Mouse (Mus musculus) central nervous system, embryonic 18 days (tissue): ENCODE data around the gene 4930407I10Rik. TPM values are rescaled to one million over a fixed set of nuclear protein-coding genes. Genes with fewer than 3 reads are reported as not detected.

ENCODE experiments used
- polyA plus RNA-seq: library from polyadenylated mRNA; depleted of rRNA; stranded (reverse); fragments of >200 nt; gene quantifications from 2 replicates; pipeline ENCODE4 v1.2.3, GENCODE M21; 2012; rRNA removed

The 4930407I10Rik gene
- polyA plus RNA-seq = not detected in 2 replicates

DNA sequence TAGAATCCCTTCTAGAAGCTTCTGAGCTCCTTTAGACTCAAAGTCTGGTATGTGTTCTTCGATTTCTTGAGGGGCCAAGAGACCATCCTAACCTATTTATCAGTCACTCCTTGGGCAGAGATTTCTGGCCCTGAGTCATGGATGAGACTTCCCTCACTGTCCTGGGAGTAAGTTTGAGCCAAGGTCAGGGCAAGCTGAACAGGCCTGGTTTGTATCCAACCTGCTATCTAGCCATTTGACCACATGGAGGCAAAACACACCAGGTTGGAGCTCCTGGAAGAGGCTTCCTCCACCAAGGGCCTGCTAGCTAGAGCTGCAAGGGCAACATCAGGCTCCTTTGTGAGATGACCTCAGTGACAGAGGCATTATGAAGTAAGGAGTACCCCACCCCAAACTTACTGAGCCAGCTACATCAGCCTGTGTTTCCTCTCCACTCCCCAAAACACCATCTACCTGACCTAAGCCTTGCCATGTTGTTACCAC, at the start of gene 4930407I10Rik:
Gene 4930407I10Rik (plus strand): TSS at position 433 of the 483 bp plus-strand sequence.

DNA sequence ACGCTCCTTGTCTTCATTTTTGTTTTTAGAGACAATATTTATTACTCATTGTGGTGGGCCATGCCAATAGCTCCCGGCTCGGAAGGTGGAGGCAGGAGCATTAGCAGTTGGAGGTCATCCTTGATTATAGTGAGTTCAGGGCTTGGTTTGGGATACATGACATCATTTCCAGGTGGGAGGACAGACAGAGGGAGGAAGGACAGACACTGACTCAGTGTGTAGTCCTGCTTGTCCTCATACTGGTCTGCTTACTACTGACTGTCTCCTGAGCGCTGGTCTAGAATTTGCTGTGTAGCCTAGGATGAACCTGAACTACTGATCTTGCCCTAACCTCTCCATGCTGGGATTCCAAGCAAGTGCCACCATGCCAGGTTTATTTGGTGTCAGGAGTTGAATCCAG, 25.2 kb upstream of the 4930407I10Rik start, which contains the start of gene Desi1:
Gene Desi1 (minus strand): TSS at position 101 of the 400 bp plus-strand sequence.

DNA sequence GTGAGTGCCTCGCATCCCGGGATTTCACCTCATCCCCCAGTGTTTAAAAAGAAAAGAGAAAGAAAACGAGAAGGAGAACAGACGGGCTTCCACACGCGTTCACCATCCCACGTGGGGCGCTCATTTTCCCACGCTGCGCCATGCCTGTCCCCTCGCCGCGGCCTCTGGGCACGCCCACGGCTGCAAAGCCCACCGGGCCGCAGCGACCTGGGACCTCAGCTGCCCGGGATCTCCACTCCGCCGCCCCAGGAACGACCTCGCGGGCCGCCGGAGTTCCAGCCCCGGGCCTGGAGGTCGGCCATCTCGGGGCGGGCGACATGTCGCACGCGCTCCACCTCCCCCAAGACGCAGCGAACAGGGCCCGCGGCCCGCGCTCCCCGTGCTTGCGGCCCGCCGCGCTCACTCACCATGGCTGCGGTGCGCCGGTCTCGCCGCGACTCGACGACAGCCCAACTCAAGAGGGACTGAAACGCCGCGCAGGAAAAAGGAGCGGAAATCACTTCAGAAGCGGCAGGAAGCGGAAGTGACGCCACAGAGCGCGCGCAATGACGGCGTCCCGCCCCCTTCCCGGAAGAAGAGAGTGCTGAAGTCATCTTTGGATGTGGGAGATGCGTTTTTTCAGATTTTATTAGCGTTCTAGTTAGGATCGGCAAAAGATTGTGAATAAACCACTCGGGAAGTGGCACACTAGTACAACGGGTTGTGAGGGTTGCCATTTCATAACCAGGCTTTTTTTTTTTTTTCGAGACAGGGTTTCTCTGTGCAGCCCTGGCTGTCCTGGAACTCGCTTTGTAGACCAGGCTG, 11.7 kb upstream of the 4930407I10Rik start, which contains the start of gene Snu13:
Gene Snu13 (minus strand): TSS at position 519 of the 804 bp plus-strand sequence.

DNA sequence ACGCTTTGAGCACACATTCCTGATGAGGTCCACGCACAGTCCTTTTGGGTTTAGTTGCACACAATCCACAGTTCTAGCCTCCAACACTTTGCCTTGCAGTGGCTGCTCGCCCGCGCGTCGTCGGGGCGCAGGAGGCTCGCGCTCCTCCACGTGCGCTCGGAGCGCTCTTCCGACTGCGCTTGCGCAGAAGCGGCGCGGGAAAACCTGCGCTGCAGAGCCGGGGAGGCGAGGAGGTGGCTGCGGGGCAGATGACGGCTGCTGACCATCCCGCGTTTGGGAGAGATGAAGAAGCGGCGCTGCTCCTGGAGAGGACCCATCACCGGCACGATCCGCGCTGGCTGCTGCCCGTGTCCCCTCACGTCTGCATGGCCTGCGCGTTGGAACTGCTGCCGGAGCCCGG, 10.9 kb downstream of the 4930407I10Rik start, which contains the start of gene Mei1:
Gene Mei1 (plus strand): TSS at position 99 of the 400 bp plus-strand sequence.

Other genes with a start within 250 kb of the 4930407I10Rik start
- gene Tob2, start 200.4 kb upstream of the 4930407I10Rik start, polyA plus RNA-seq = 11.4 and 13.9 TPM in 2 replicates
- gene Phf5a, start 187.2 kb upstream of the 4930407I10Rik start, polyA plus RNA-seq = 84.8 and 91.0 TPM in 2 replicates
- 279 and 283 TPM in 2 replicates for gene Aco2, start 186.8 kb upstream of the 4930407I10Rik start, polyA plus RNA-seq
- gene Polr3h, start 132.9 kb upstream of the 4930407I10Rik start, polyA plus RNA-seq = 40.8 and 43.1 TPM in 2 replicates
- gene Csdc2, start 122.4 kb upstream of the 4930407I10Rik start, polyA plus RNA-seq = 140 and 156 TPM in 2 replicates
- 144 and 149 TPM in 2 replicates for gene Pmm1, start 98.2 kb upstream of the 4930407I10Rik start, polyA plus RNA-seq
- gene 1700029P11Rik, start 78.6 kb upstream of the 4930407I10Rik start, polyA plus RNA-seq = not detected in 2 replicates
- 28.8 and 29.4 TPM in 2 replicates for gene Xrcc6, start 71.3 kb upstream of the 4930407I10Rik start, polyA plus RNA-seq
- gene Desi1, start 25.3 kb upstream of the 4930407I10Rik start, polyA plus RNA-seq = 52.5 and 53.6 TPM in 2 replicates
- gene Snu13, start 11.6 kb upstream of the 4930407I10Rik start, polyA plus RNA-seq = 145 and 150 TPM in 2 replicates
- 0.13 and 0.21 TPM in 2 replicates for gene Mei1, start 10.8 kb downstream of the 4930407I10Rik start, polyA plus RNA-seq
- 18.4 and 19.4 TPM in 2 replicates for gene Ccdc134, start 68.8 kb downstream of the 4930407I10Rik start, polyA plus RNA-seq
- 121 and 141 TPM in 2 replicates for gene Srebf2, start 88.0 kb downstream of the 4930407I10Rik start, polyA plus RNA-seq
- gene Shisa8, start 153.7 kb downstream of the 4930407I10Rik start, polyA plus RNA-seq = 2.3 and 2.6 TPM in 2 replicates
- gene Tnfrsf13c, start 165.2 kb downstream of the 4930407I10Rik start, polyA plus RNA-seq = 0.39 TPM in 2 replicates
- gene Cenpm, start 185.6 kb downstream of the 4930407I10Rik start, polyA plus RNA-seq = 11.6 and 11.9 TPM in 2 replicates
- 96.7 and 103 TPM in 2 replicates for gene 1500009C09Rik, start 193.2 kb downstream of the 4930407I10Rik start, polyA plus RNA-seq
- 428 and 449 TPM in 2 replicates for gene Sept3, start 215.7 kb downstream of the 4930407I10Rik start, polyA plus RNA-seq
- 0.21 and 0.51 TPM in 2 replicates for gene Wbp2nl, start 239.8 kb downstream of the 4930407I10Rik start, polyA plus RNA-seq